Mouse (Mus musculus): ENCODE results near the gene Itih1. TPM values are rescaled to one million over a fixed set of nuclear protein-coding genes. Genes with fewer than 3 reads are reported as not detected.

The Itih1 gene
- polyA plus RNA-seq (2015; fragmentation: Nextera tagmentation; extraction: Ambion mirVana): 0.10 TPM in 1 of 2 replicates, not detected in the other

DNA sequence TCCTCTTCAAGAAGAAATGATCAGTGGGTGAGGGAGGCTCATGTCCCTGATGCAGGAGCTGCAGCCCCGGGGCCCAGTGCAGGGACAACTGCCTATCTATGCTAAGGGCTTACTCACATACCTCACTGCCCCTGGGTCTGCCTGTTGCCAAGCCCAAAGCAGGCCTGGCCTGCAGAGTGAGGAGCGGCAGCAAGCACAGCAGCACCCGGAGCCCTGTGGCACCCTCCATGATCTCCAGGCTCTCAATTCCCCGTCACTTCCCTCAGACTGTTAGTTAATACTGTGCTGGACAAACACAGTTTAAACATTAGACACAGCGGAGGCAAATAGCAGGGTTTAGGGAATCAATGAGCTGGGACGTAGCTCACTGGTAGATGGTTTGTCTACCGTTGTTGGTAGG lies at the start of gene Itih1:
Itih1 (minus strand) TSS at position 252 of the 400 bp plus-strand sequence.
- Histone ChIP-seq H3K9me3 (no peaks in the 10 kb centered on the region), H3K4me2 (no peak within 1 kb of the TSS), H3K36me3 (no peaks in the 10 kb centered on the region), H3K27ac (replicated peaks) (no peak within 1 kb of the TSS), H3K9ac (no peak within 1 kb of the TSS), H3K27me3 (0 out of 2 replicates have a peak, but pooled peaks cover 9% of the 10 kb centered on the region), H3K4me1 (replicated peaks) (no peaks in the 10 kb centered on the region), H3K4me3 (no peak within 1 kb of the TSS)
- ATAC-seq (ENCODE audit: low read depth): no peak
- WGBS: 94% methylated on average over 7 of the region's 7 CpGs

DNA sequence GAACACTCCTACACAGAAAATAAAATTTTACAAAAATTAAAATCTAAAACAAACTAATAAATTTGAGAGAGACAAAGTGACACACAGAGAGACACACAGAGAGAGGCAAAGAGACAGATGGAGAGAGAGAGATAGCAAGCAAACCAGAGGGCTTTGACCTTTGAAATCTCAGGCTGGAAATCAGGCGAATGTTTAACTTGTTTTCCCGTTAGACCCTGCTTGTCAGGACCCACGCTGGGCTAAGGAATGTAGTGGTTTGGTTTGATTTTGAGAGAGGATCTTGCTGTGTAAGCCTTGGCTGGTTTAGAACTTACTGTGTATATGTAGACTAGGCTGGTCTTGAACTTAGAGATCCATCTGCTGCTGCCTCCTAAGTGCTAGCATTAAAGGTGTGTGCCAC lies 33.1 kb upstream of the Itih1 start:
- Histone ChIP-seq H3K4me1 (replicated peaks) (0 out of 2 replicates have a peak, but pooled peaks cover 3% of the 10 kb centered on the region), H3K36me3 (peaks cover 61% of the 10 kb centered on the region), H3K27me3 (no peaks in the 10 kb centered on the region), H3K4me2 (no peak overlapping the region), H3K27ac (replicated peaks) (no peak overlapping the region), H3K4me3 (no peak overlapping the region), H3K9ac (no peak overlapping the region), H3K9me3 (no peaks in the 10 kb centered on the region)
- ATAC-seq (ENCODE audit: low read depth): no peak
- 79% methylated on average over 3 of the region's 3 CpGs for WGBS

DNA sequence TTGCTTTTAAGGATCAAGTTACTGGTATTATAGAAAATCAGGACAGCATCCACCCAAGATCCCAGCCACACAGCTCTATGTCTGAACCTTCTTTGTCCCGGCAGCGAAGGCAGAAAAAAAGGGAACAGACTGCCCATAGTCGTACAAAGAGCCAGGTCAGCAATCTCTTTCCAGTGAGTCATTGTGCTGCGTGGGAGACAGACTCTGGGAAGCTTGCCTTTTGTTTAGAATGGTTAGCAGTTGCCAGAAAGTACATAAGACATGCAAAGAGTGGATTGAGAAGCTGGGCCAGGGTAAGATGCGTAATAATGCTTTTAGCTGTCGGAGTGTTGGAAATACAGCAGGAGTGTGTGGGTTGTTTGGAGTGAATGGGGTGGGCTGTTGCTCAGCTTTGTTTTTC lies 31.1 kb upstream of the Itih1 start:
- Histone ChIP-seq H3K27me3 (no peaks in the 10 kb centered on the region), H3K4me2 (no peak overlapping the region), H3K9ac (no peak overlapping the region), H3K9me3 (no peaks in the 10 kb centered on the region), H3K4me3 (no peak overlapping the region), H3K36me3 (peaks cover 70% of the 10 kb centered on the region), H3K27ac (replicated peaks) (peak overlapping the region; percentile 61; the same call in 1 of the 2 replicates), H3K4me1 (replicated peaks) (0 out of 2 replicates have a peak, but pooled peaks cover 3% of the 10 kb centered on the region)
- ATAC-seq (ENCODE audit: low read depth): 0 out of 2 replicates have a peak, but pooled peaks have one; percentile 32
- WGBS: 48% methylated on average over 6 of the region's 6 CpGs

DNA sequence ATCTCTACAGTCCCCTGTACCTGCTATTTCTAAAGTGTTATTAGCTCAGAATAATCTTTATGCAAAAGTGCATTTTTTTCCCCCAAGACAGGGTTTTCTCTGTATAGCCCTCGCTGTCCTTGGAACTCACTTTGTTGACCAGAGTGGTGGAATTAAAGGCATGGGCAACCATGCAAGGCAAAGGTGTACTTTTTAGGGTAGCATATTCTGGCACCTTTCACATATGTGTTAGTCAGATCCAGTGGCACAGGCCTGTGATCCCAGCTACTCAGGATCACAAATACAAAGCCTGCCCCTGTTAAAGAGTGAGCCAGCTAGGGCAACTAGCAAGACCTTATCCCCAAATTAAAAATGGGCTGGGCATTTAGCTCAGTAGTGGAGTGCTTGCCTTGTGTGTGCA lies 17.3 kb upstream of the Itih1 start:
- WGBS: 95% methylated on average over 1 of the region's 1 CpGs
- H3K27me3 ChIP-seq: no peaks in the 10 kb centered on the region
- H3K9ac ChIP-seq: no peak overlapping the region
- H3K36me3 ChIP-seq: peaks cover 56% of the 10 kb centered on the region
- H3K4me2 ChIP-seq: no peak overlapping the region
- no peak overlapping the region for H3K27ac ChIP-seq (replicated peaks)
- no peak for ATAC-seq (ENCODE audit: low read depth)
- H3K9me3 ChIP-seq: no peaks in the 10 kb centered on the region
- H3K4me1 ChIP-seq (replicated peaks): no peaks in the 10 kb centered on the region
- no peak overlapping the region for H3K4me3 ChIP-seq

DNA sequence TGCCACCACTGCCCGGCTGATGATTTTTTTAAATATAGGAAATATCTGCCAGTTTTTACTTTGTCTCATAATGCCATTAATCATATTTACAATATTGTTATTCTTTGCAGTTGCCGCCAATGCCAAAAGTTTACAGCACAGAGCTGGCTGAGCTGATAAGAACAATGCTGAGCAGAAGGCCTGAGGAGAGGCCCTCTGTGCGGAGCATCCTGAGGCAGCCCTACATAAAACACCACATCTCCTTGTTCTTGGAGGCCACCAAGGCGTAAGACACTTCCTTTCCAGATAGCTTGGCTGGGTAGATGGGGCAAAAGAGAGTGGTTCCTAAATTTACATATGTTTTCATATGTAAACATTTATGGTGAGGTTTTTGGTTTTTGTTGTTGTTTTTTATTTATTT lies 15.9 kb upstream of the Itih1 start:
- H3K36me3 ChIP-seq: peaks cover 57% of the 10 kb centered on the region

DNA sequence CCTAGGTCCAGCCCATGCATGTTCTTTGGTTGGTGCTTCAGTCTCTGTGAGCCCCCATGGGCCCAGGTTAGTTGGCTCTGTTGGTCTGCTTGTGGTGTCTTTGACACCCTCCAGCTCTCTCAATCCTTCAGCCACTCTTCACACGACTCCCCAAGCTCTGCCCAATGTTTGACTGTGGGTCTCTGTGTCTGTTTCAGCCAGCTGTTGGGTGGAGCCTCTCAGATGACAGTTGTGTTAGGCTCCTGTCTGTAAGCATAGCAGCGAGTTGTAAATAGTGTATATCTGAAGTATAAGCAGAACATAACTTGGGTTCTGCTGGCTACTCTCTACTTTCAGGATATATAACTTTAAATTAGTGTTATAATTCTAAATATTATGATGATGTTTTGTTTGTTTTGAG lies 15.4 kb upstream of the Itih1 start:
- Histone ChIP-seq H3K27me3 (no peaks in the 10 kb centered on the region), H3K9ac (no peak overlapping the region), H3K9me3 (no peaks in the 10 kb centered on the region), H3K27ac (replicated peaks) (no peak overlapping the region), H3K4me3 (no peak overlapping the region), H3K4me2 (no peak overlapping the region), H3K36me3 (peaks cover 54% of the 10 kb centered on the region), H3K4me1 (replicated peaks) (no peaks in the 10 kb centered on the region)
- 85% methylated on average over 2 of the region's 2 CpGs for WGBS
- ATAC-seq (ENCODE audit: low read depth): no peak

More for the DNA sequence above, 15.9 kb upstream of the Itih1 start:
- Histone ChIP-seq H3K4me2 (no peak overlapping the region), H3K4me1 (replicated peaks) (no peaks in the 10 kb centered on the region), H3K4me3 (no peak overlapping the region), H3K27me3 (no peaks in the 10 kb centered on the region), H3K9me3 (no peaks in the 10 kb centered on the region), H3K27ac (replicated peaks) (no peak overlapping the region), H3K9ac (no peak overlapping the region)
- ATAC-seq (ENCODE audit: low read depth): no peak
- 93% methylated on average over 4 of the region's 4 CpGs for WGBS

DNA sequence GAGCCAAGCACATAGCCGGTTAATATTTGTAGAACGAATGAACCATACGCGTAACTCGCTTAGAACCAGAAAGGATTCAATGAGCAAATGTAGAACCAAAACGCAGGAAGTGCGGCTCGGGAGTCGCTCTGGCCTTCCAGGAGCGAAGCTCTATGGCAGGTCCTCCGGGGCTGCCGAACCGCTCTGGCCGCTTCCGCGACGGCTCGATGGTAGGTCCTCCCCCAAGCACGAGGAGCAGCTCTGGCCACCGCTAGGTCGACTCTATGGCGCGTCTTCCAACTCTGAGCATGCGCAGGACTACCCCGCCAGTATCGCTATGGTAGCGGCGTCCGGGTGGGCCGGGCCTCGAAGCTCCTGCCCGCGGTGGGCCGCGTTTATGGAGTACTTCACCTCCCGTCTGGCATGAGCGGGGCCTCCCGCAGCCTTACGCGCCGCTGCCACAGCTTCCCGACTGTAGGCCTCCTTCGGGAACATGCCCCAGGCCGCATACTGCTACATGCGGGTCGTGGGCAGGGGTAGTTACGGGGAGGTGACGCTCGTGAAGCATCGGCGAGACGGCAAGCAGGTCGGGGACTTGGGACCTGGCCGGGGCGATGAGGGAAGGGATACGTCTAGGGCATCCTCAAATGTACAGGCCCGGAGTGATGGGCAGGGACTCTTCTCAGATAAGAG lies 8.2 kb upstream of the Itih1 start, which contains the start of gene Nek4:
Nek4 (plus strand) TSS at position 224 of the 672 bp plus-strand sequence.
- H3K4me2 ChIP-seq: peak within 1 kb of the TSS; percentile 70
- WGBS: under 1% methylated on average over 57 of the region's 57 CpGs
- H3K36me3 ChIP-seq: peaks cover 10% of the 10 kb centered on the region

DNA sequence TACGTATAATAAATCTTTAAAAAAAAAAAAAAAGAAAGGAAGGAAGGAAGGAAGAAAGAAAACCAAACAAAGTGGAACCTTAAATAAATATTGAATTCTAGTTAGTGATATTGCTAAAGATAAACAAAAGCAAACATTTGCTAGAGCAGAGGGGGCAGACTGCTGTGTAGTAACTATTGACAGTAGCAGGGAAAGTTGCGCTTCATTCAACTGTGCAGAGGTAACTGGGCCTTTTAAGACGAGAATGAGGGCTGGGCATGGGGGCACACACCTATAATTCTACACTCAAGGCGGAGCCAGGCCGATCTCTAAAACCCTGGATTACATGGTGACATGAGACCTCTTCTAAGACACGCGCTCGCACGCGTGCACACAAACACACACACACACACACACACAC lies 6.9 kb upstream of the Itih1 start:
- 0 out of 2 replicates have a peak, but pooled peaks cover 10% of the 10 kb centered on the region for H3K27me3 ChIP-seq
- H3K9me3 ChIP-seq: no peaks in the 10 kb centered on the region
- no peak overlapping the region for H3K27ac ChIP-seq (replicated peaks)
- ATAC-seq (ENCODE audit: low read depth): no peak
- no peak overlapping the region for H3K4me3 ChIP-seq
- H3K36me3 ChIP-seq: peaks cover 5% of the 10 kb centered on the region
- H3K9ac ChIP-seq: no peak overlapping the region
- H3K4me2 ChIP-seq: 0 out of 2 replicates have a peak overlapping the region, but pooled peaks have one; percentile 70
- 95% methylated on average over 10 of the region's 10 CpGs for WGBS
- H3K4me1 ChIP-seq (replicated peaks): peaks cover 15% of the 10 kb centered on the region

More for the DNA sequence above, 8.2 kb upstream of the Itih1 start, which contains the start of gene Nek4:
- ATAC-seq (ENCODE audit: low read depth): peak; percentile 99
- H3K27ac ChIP-seq (replicated peaks): peak within 1 kb of the TSS; percentile 80
- peak within 1 kb of the TSS; percentile 80 for H3K4me3 ChIP-seq
- 0 out of 2 replicates have a peak, but pooled peaks cover 4% of the 10 kb centered on the region for H3K27me3 ChIP-seq
- H3K9ac ChIP-seq: peak within 1 kb of the TSS; percentile 86
- H3K9me3 ChIP-seq: no peaks in the 10 kb centered on the region
- H3K4me1 ChIP-seq (replicated peaks): peaks cover 15% of the 10 kb centered on the region

DNA sequence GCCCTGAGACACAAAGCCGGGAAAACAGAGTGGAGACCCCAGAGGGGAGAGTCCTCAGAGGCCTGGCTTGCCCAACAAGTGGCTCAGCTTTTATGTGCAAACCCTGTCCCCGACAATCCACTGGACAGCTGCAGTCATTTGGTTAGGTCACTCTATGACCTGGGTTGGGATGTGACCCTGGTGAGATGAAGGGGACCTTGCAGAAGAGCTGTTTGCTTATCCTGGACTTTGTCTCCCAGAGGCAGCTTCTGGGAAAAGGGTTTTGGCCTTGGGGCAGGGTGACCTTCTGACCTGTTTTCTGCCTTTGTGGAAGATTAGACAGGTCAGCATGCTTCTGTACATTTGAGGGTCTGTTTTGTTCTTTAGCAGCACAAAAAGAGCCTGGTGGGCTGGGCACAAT lies 1.7 kb upstream of the Itih1 start:
- 71% methylated on average over 2 of the region's 2 CpGs for WGBS
- no peak overlapping the region for H3K4me2 ChIP-seq

DNA sequence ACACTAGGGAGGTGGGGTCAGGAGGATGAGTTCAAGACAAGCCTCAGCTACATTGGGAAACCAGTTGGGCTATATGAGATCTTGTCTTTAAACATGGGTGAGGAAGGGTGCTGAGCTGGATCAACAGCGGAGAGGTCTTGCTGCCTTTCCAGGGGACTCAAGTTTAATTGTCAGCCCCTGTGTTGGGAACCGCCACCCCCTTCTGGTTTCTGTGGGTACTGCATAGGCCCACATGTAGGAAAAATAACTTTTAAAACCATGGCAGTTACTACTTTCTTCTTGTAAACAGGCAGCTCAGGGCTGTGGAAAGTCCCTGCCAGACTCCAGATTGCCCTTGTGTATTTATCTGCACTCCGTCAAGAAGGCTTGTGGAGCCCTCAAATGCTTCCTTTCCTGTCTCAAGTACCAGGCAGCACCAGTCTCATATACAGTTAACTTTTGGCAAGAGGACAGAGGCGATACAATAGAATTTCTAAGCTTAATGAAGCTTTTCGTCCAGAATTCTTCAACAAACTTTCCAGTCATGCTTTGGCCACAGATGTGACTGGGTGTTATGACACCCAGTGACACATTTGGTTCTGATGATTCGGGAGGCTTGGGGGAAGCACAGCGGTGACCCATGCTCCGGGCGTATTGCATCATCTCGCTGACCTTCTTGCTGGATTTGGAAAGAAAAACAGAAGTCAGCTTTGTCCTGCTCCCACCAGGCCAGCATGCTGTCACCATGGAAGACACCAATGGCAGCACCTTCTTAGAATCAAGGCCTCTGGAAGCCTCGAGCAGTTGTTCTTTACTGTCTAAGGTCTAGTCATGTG lies 978 bp upstream of the Itih1 start:
- Histone ChIP-seq H3K36me3 (no peaks in the 10 kb centered on the region), H3K4me3 (no peak overlapping the region), H3K9ac (no peak overlapping the region), H3K27me3 (0 out of 2 replicates have a peak, but pooled peaks cover 10% of the 10 kb centered on the region), H3K27ac (replicated peaks) (no peak overlapping the region), H3K9me3 (no peaks in the 10 kb centered on the region), H3K4me2 (no peak overlapping the region), H3K4me1 (replicated peaks) (no peaks in the 10 kb centered on the region)
- WGBS: 64% methylated on average over 11 of the region's 11 CpGs
- ATAC-seq (ENCODE audit: low read depth): no peak

More for the DNA sequence above, 1.7 kb upstream of the Itih1 start:
- Histone ChIP-seq H3K4me3 (no peak overlapping the region), H3K9me3 (no peaks in the 10 kb centered on the region), H3K9ac (no peak overlapping the region), H3K36me3 (no peaks in the 10 kb centered on the region), H3K27ac (replicated peaks) (no peak overlapping the region), H3K4me1 (replicated peaks) (no peaks in the 10 kb centered on the region), H3K27me3 (0 out of 2 replicates have a peak, but pooled peaks cover 10% of the 10 kb centered on the region)
- ATAC-seq (ENCODE audit: low read depth): no peak

DNA sequence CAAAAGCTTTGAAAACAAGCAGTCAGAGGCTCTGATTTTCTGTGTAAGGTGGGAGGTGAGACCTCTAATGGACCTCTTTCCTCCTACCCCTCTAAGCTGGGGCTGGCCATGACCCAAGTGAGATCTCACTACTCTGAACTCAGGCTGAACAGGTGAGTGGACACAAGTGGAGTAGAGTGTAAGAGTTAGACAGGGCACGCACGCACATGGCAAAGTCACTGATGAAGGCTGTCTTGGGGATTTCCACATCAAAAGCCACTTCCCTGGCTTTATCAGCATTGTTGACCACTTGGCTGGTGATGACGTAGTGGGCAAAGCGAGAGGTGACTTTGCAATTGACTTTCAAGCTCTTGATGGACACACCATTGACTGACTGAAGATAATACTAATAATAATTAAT lies 835 bp downstream of the Itih1 start:
- H3K27me3 ChIP-seq: 0 out of 2 replicates have a peak, but pooled peaks cover 6% of the 10 kb centered on the region
- H3K4me1 ChIP-seq (replicated peaks): no peaks in the 10 kb centered on the region
- H3K4me3 ChIP-seq: no peak overlapping the region
- ATAC-seq (ENCODE audit: low read depth): no peak
- H3K36me3 ChIP-seq: no peaks in the 10 kb centered on the region
- no peaks in the 10 kb centered on the region for H3K9me3 ChIP-seq
- no peak overlapping the region for H3K4me2 ChIP-seq
- H3K9ac ChIP-seq: no peak overlapping the region
- H3K27ac ChIP-seq (replicated peaks): no peak overlapping the region
- whole genome bisulfite sequencing: 94% methylated on average over 4 of the region's 4 CpGs

DNA sequence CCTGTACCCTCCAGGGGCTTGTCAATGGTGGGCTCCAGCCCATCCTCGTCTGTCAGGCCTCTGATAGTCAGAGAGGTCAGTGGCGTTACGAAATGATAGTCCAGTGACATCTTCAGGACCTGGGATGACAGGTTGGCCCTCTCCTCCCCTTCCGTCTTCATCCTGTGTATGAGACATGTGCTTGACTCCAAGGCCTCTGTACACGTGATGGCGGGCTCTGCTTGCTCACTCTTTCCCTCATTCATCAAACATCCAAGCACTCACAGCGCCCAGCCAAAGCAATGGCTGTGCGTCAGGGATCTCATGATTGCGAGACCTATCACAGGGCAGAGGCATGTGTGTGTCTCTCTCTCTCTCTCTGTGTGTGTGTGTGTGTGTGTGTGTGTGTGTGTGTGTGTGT lies 9.7 kb downstream of the Itih1 start:
- Histone ChIP-seq H3K4me3 (no peak overlapping the region), H3K4me2 (no peak overlapping the region), H3K36me3 (no peaks in the 10 kb centered on the region), H3K4me1 (replicated peaks) (no peaks in the 10 kb centered on the region), H3K9me3 (no peaks in the 10 kb centered on the region), H3K27ac (replicated peaks) (no peak overlapping the region), H3K9ac (no peak overlapping the region), H3K27me3 (no peaks in the 10 kb centered on the region)
- ATAC-seq (ENCODE audit: low read depth): no peak
- 85% methylated on average over 9 of the region's 9 CpGs for WGBS
